Mouse (Mus musculus): ENCODE results near the gene Gm26897.

Gm26897 gene

GRCm38 (mm10) chr5:111742290-111742898, 8.7 kb downstream of the Gm26897 start:
- in situ Hi-C loops (cut with MboI; ENCODE audit: low sequenced_read_pairs), result no loop called here

- in situ Hi-C loops (cut with MboI; ENCODE audit: low sequenced_read_pairs), result no loop called here
Observed at GRCm38 (mm10) chr5:111749599-111749998, 15.9 kb downstream of the Gm26897 start.

GRCm38 (mm10) chr5:111750092-111750491, 16.4 kb downstream of the Gm26897 start:
- in situ Hi-C loops (cut with MboI; ENCODE audit: low sequenced_read_pairs), result no loop called here

DNA sequence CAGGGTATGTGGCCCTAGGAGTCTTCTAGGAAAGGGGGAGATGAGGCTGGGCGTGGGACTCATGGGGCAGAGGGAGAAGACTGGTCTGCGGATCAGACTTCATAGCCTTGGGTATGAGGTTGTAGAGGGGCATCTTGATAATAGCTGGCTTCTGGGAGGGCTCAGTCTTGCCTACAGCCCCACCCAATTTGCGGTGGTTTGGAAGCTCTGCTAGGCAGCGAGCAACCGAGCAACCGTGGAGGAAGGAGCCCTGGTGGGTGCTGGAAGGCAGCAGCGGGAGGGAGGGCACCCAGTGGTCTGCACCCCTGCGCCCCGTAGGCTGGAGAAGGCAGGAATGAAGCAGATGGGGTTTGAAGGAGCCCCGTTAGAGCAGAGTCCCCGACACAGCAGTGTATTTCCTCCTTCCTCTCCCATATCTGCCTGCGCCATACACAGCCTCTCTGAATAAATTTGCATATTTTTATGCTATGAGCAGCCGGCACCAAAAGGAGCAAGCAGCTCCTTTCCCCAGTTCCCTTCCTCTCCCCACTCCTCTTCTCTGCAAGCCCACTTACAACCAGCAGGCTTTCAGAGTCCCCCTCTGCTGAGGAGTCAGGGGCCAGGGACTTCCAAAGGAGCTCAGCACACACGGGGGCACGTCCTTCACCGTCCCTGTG, 20.9 kb downstream of the Gm26897 start:
- in situ Hi-C loops (cut with MboI; ENCODE audit: low sequenced_read_pairs), result no loop called here

DNA sequence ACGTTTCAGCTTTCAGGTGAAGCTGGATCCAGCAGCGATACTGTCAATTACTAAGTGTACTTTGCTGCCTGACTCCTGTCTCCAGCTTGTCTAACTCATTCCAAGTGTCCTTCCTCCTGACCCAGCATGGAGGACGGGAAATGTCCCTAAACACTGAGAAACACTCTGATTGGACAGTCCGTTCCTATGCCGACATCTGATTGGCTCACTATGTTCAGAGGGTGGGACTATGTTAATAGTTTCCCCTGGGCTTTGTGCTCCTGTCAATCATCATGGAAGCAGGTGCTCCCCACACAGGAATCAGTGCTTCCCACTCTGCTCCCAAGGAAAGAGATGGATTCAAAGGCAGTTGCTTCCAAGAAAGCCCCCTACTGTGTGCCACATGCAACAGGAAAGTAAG, 21.6 kb downstream of the Gm26897 start:
- in situ Hi-C loops (cut with MboI; ENCODE audit: low sequenced_read_pairs), result no loop called here

DNA sequence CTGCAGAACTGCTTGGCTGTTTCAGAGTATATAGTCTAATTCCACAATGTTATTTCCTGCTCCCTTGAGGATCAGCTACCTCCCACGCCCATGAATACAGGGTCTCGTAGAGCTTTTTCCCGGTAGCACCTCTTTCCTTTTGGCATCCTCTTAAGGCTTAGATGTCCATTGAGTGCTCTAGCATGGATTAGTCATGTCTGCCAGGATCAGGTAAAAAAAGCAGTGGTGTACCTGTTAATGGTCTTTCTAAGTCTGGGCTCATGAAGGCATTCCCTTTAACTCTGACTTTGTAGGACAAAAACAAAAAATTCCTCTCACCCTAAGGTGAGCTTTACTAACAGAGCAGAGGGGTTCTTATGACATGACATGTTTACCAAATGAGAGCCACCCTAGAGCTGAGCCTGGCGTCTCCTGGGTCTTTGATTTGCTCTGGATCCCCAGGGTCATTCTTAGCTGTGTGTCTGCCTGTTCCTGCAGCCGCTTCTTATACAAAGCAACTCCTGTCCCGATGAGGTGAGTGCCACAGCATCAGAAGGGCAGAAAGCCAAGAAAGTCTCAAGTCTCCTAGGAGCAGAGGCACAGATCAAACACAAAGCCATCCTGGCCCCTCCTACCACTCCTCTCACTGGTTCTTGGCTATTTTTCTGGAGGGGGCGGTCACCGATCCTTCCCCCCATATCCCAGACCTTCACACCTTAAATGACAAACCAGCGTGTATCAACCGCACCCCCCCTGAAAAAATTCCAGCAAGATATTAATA, 27.2 kb downstream of the Gm26897 start:
- in situ Hi-C loops (cut with MboI; ENCODE audit: low sequenced_read_pairs), result no loop called here

GRCm38 (mm10) chr5:111761574-111761973, 27.9 kb downstream of the Gm26897 start:
- in situ Hi-C loops (cut with MboI; ENCODE audit: low sequenced_read_pairs), result no loop called here

GRCm38 (mm10) chr5:111762085-111762484, 28.4 kb downstream of the Gm26897 start:
- in situ Hi-C loops (cut with MboI; ENCODE audit: low sequenced_read_pairs), result no loop called here

DNA sequence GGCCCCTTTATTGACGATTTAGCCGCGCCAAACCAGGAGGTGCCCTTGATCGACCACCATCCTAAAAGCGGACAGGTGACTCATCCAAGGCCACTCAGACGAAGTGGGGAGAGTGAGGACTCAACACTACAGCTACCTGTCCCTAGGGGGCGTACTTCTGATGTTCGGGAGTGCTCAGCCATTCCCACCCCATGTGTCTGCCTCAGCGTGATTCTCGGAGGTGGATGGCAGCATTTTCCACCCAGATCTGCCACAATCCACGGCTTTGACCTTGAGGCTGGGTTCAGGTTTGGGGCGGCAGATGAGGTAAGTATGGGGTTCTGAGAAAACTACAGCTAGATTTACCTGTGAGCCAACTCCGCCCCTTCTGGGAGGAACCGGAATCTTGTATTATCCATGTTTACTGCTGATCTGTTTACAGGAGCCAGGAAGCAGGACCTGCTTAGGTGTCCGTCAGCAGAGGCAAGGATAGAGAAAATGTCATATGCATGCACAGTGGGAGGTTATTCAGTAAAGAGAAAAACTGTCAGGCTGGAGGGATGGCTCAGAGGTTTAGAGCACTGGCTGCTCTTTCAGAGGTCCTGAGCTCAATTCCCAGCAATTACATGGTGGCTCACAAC, 32.1 kb downstream of the Gm26897 start:
- in situ Hi-C loops (cut with MboI; ENCODE audit: low sequenced_read_pairs), result no loop called here

DNA sequence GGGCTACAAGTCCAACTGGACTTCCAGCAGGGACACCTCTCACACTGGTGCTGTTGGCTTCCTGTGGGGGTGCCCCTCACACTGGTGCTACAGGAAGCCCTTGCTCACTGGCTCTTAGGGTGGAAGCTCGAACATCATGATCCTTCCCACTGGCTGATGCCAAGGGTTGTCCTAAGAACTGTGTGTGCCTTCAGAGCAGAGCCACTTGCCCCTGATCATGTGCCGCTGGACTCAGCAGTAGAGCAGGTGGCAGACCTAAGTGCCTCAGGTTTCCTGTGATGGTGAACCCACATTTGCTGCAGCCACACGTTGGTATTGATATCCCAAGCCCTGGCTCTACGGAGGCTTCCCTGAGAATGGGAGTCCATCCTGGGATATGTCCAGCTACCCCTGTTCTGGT, 33.0 kb downstream of the Gm26897 start:
- in situ Hi-C loops (cut with MboI; ENCODE audit: low sequenced_read_pairs), result no loop called here

- in situ Hi-C loops (cut with MboI; ENCODE audit: low sequenced_read_pairs), result no loop called here
Observed at GRCm38 (mm10) chr5:111770266-111770665, 36.5 kb downstream of the Gm26897 start.

DNA sequence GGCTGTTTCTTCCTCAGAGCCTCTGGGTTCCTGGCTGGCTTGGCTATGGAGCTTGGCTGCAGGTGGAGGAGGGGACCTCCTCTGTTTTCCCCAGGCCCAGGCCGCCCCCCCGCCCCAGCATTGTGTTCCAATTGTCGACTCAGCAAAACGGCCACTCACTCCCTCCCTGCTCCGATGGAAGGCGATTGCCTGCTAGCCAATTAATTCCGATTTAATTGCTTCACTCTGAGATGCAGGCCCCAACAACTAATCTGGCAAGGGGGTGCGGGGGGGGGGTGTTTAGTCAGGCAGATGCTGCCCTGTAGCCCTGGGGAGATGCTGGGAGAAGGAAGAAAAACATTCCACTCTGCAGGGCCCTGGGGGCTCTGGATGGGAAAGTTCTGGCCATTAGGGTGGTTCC, 38.4 kb downstream of the Gm26897 start:
- in situ Hi-C loops (cut with MboI; ENCODE audit: low sequenced_read_pairs), result no loop called here

DNA sequence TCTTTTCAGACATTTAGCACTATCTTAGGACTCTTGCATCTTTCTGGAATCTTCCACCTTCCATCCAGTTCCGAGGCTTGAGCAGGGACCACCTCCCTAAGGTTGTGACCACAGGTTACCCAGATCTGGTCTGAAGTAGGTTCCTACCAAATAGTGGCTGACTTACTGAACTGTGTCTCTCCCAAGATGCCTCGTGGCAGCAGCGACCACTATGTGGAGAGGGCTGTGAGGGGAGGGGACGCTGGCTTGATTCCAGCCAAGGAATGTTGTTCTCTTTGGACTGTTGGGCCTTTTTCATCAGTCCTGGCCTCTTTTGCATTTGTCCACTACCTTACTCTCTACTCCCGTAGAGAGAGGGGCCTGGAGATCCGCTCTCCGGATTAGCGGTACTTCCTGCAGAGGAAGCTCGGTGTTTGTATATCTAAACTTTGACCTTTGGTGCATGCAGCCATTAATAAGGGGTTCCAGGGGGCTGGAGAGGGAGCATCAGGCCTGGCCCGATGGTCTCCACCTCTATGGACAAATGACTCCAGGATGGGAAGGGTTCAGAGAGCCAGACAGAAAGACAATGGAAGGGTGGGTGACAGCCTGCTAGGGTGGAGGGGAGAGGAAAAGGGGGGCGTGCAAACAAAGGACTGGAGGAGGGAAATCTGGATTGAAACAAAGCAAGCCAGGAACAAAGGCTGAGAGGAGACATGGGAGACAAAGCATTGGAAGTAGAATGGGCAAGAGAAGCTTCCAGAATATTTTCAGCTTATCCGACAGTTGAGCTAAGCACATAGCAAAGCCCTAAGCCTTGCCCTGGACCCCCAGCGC, 39.1 kb downstream of the Gm26897 start:
- in situ Hi-C loops (cut with MboI; ENCODE audit: low sequenced_read_pairs), result no loop called here

GRCm38 (mm10) chr5:111773407-111773733, 39.6 kb downstream of the Gm26897 start:
- in situ Hi-C loops (cut with MboI; ENCODE audit: low sequenced_read_pairs), result no loop called here

DNA sequence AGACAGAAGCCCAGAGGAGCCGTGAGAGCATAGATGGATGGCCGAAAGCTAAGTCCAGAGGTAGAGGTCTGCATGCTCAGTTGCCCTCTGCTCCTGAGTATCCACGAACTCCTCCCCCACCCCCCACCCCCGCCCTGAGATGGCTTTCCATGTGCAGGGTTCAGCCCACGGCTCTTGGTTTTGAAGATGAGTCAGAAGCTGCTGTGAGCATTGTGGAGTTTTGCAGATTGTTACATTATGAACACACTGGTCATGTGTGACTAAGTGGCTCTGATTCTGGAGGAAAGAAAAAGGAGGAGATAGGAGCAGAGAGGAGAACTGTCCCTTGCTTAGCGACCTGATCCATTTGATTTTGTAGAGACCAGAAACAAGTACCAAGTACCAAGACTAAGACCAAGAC, 42.5 kb downstream of the Gm26897 start:
- in situ Hi-C loops (cut with MboI; ENCODE audit: low sequenced_read_pairs), result no loop called here

GRCm38 (mm10) chr5:111778093-111778492, 44.4 kb downstream of the Gm26897 start:
- in situ Hi-C loops (cut with MboI; ENCODE audit: low sequenced_read_pairs), result no loop called here

GRCm38 (mm10) chr5:111779776-111780485, 46.2 kb downstream of the Gm26897 start:
- in situ Hi-C loops (cut with MboI; ENCODE audit: low sequenced_read_pairs), result no loop called here

Measured in CH12F3 (cell line).